Mouse (Mus musculus) MEL (cell line): ENCODE results near the gene Dtx4. TPM values are rescaled to one million over a fixed set of nuclear protein-coding genes. Genes with fewer than 3 reads are reported as not detected.

Experiments
- DNase-seq: peaks from one replicate; pipeline ENCODE4 v3.0.0; 2011; ENCODE audit warnings: low read depth, low spot score
- H3K27ac ChIP-seq: 2 replicates; pipeline ENCODE4 v1.5.1; 2012; ENCODE audit warnings: low read depth, mild to moderate bottlenecking, control low read depth, low read length, moderate library complexity; ENCODE audit not compliant: control insufficient read depth
- H3K27me3 ChIP-seq, 2 experiments: fragments of 150-350 bp in 1 of 2; sonication (generic) in 1 of 2; 2 replicates each; pipeline ENCODE4 v1.6.1; 2012; ENCODE audit warnings: low read length in 2 of 2, mild to moderate bottlenecking in 2 of 2, improper control_type of control experiment in 1 of 2, moderate library complexity in 1 of 2; ENCODE audit not compliant: insufficient read depth in 2 of 2, control insufficient read depth in 1 of 2
- H3K36me3 ChIP-seq, 2 experiments: 2 replicates each; pipeline ENCODE4 v1.6.1; 2012 to 2014; ENCODE audit warnings: low read length in 2 of 2, improper control_type of control experiment in 1 of 2, inconsistent platforms in 1 of 2, mild to moderate bottlenecking in 1 of 2; ENCODE audit not compliant: insufficient read depth in 2 of 2, control insufficient read depth in 1 of 2
- H3K4me1 ChIP-seq, 2 experiments: fragments of 150-350 bp in 1 of 2; sonication (generic) in 1 of 2; 2 replicates each; pipeline ENCODE4 v1.6.1; 2012; ENCODE audit warnings: low read length in 2 of 2, improper control_type of control experiment in 1 of 2, mild to moderate bottlenecking in 1 of 2; ENCODE audit not compliant: insufficient read depth in 2 of 2, control insufficient read depth in 1 of 2
- H3K4me3 ChIP-seq, 2 experiments: fragments of 150-350 bp in 1 of 2; sonication (generic) in 1 of 2; 2 replicates each; pipeline ENCODE4 v1.5.1; 2012; ENCODE audit warnings: low read depth in 2 of 2, low read length in 2 of 2, mild to moderate bottlenecking in 2 of 2, moderate library complexity in 2 of 2, control low read depth in 1 of 2, improper control_type of control experiment in 1 of 2; ENCODE audit not compliant: control insufficient read depth in 1 of 2, insufficient read depth in 1 of 2
- H3K79me2 ChIP-seq: 2 replicates; pipeline ENCODE4 v1.6.1; 2012; ENCODE audit warnings: mild to moderate bottlenecking, low read length, moderate library complexity; ENCODE audit not compliant: control insufficient read depth, poor library complexity, insufficient read depth
- H3K9ac ChIP-seq: 2 replicates; pipeline ENCODE4 v1.6.1; 2012; ENCODE audit warnings: low read depth, mild to moderate bottlenecking, control low read depth, low read length, moderate library complexity; ENCODE audit not compliant: control insufficient read depth, poor library complexity, severe bottlenecking
- H3K9me3 ChIP-seq: fragments of 150-350 bp; sonication (generic); replicated peaks from 2 replicates; pipeline ENCODE4 v1.6.1; 2012; ENCODE audit warnings: mild to moderate bottlenecking, low read length, improper control_type of control experiment, moderate library complexity; ENCODE audit not compliant: insufficient read depth
- CHD1 ChIP-seq: IDR thresholded peaks from 2 replicates; pipeline ENCODE4 v1.6.1; 2012; ENCODE audit warnings: low read depth, mild to moderate bottlenecking, inconsistent platforms, low read length, improper control_type of control experiment
- ETS1 ChIP-seq: IDR thresholded peaks from 2 replicates; pipeline ENCODE4 v1.6.1; 2012; ENCODE audit warnings: low read depth, mild to moderate bottlenecking, inconsistent platforms, low read length, improper control_type of control experiment, moderate library complexity
- GABPA ChIP-seq: IDR thresholded peaks from 2 replicates; pipeline ENCODE4 v1.6.1; 2012; ENCODE audit warnings: low read depth, mild to moderate bottlenecking, inconsistent platforms, low read length, improper control_type of control experiment, moderate library complexity
- GATA1 ChIP-seq: IDR thresholded peaks from 2 replicates; pipeline ENCODE4 v1.6.1; 2011; ENCODE audit warnings: low read depth, low read length, improper control_type of control experiment
- JUND ChIP-seq: IDR thresholded peaks from 2 replicates; pipeline ENCODE4 v1.6.1; 2011; ENCODE audit warnings: low read depth, mild to moderate bottlenecking, improper control_type of control experiment, low read length
- MAX ChIP-seq: IDR thresholded peaks from 2 replicates; pipeline ENCODE4 v1.6.1; 2011; ENCODE audit warnings: low read length, improper control_type of control experiment
- MAZ ChIP-seq: IDR thresholded peaks from 2 replicates; pipeline ENCODE4 v1.6.1; 2012; ENCODE audit warnings: low read depth, mild to moderate bottlenecking, inconsistent platforms, low read length, improper control_type of control experiment
- MEF2A ChIP-seq: IDR thresholded peaks from 2 replicates; pipeline ENCODE4 v1.6.1; 2014; ENCODE audit warnings: low read depth, mild to moderate bottlenecking, inconsistent platforms, low read length, improper control_type of control experiment; ENCODE audit not compliant: poor library complexity, insufficient replicate concordance, severe bottlenecking; ENCODE audit errors: extremely low read depth
- MXI1 ChIP-seq: IDR thresholded peaks from 2 replicates; pipeline ENCODE4 v1.6.1; 2011; ENCODE audit warnings: mild to moderate bottlenecking, low read depth, low read length, improper control_type of control experiment
- MYC ChIP-seq: IDR thresholded peaks from 2 replicates; pipeline ENCODE4 v1.6.1; 2011; ENCODE audit warnings: low read depth, mild to moderate bottlenecking, low read length, improper control_type of control experiment, moderate library complexity
- NRF1 ChIP-seq: IDR thresholded peaks from 2 replicates; pipeline ENCODE4 v1.6.1; 2014; ENCODE audit warnings: low read depth, mild to moderate bottlenecking, inconsistent platforms, low read length, improper control_type of control experiment, moderate library complexity; ENCODE audit not compliant: poor library complexity, insufficient read depth, severe bottlenecking
- RAD21 ChIP-seq: IDR thresholded peaks from 2 replicates; pipeline ENCODE4 v1.6.1; 2011; ENCODE audit warnings: mild to moderate bottlenecking, low read depth, low read length, improper control_type of control experiment
- SIN3A ChIP-seq: IDR thresholded peaks from 2 replicates; pipeline ENCODE4 v1.6.1; 2012; ENCODE audit warnings: low read length, improper control_type of control experiment, inconsistent platforms
- TCF12 ChIP-seq: IDR thresholded peaks from 2 replicates; pipeline ENCODE4 v1.6.1; 2014; ENCODE audit warnings: low read depth, mild to moderate bottlenecking, inconsistent platforms, low read length, improper control_type of control experiment, moderate library complexity
- USF1 ChIP-seq: IDR thresholded peaks from 2 replicates; pipeline ENCODE4 v1.6.1; 2014; ENCODE audit warnings: low read depth, mild to moderate bottlenecking, inconsistent platforms, low read length, improper control_type of control experiment, moderate library complexity
- ZMIZ1 ChIP-seq: IDR thresholded peaks from 2 replicates; pipeline ENCODE4 v1.6.1; 2012; ENCODE audit warnings: low read depth, mild to moderate bottlenecking, inconsistent platforms, low read length, improper control_type of control experiment, moderate library complexity
- polyA plus RNA-seq, 2 experiments: library from polyadenylated mRNA; stranded (reverse) in 1 of 2; unstranded in 1 of 2; fragments of >175 nt in 1 of 2; fragments of >200 nt in 1 of 2; gene quantifications; 2 replicates each; pipeline versions ENCODE4 v1.2.1 to v1.2.4; 2012; ENCODE audit warnings: low replicate concordance in 2 of 2, low read depth in 1 of 2; ENCODE audit not compliant: insufficient read length in 2 of 2, insufficient read depth in 1 of 2, missing spikeins in 1 of 2
- total RNA-seq: library from RNA; depleted of rRNA; stranded (reverse); fragments of 300-350 nt; gene quantifications from 2 replicates; pipeline ENCODE4 v1.2.3, GENCODE M21; 2012

Gene Dtx4
- total and polyA plus RNA-seq, 3 experiments: 2.2 to 8.8 TPM; not detected in 1

DNA sequence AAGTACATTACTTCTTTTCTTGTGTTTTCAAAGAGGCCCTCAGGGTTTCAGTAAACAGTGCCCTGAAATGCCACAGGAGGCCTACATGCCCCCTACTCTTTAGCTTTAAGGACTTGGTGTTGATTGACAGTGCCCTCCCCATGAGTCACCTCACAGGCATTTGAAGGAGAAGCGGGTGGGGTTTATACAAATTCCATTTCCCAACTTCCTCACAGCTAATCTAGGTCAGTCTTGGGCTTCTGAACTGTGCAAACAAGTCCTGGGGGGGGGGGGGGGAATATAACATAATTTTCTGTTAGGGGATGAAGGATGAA is 37.6 kb downstream of the Dtx4 start:
- Histone ChIP-seq H3K4me3 (no peak overlapping the region), H3K9ac (no peak overlapping the region), H3K9me3 (no peaks in the 10 kb centered on the region), H3K27me3 (no peaks in the 10 kb centered on the region), H3K27ac (peak overlapping the region; percentile 35; the same call in 1 of the 2 replicates), H3K79me2 (no peaks in the 10 kb centered on the region), H3K36me3 (peaks cover 0 to 9% of the 10 kb centered on the region in 2 experiments; a peak in 2 of 4 replicates), H3K4me1 (peaks cover 3 to 4% of the 10 kb centered on the region in 2 experiments; a peak in 2 of 4 replicates)
- peak; percentile 63 for DNase-seq
- no peak for TF ChIP-seq MYC
- TF ChIP-seq ETS1: no peak
- TF ChIP-seq CHD1: no peak
- no peak for TF ChIP-seq USF1
- TF ChIP-seq MXI1: no peak
- TF ChIP-seq GATA1: no peak
- no peak for TF ChIP-seq RAD21
- TF ChIP-seq TCF12: no peak
- no peak for TF ChIP-seq SIN3A
- TF ChIP-seq NRF1: no peak
- no peak for TF ChIP-seq ZMIZ1
- TF ChIP-seq GABPA: no peak
- TF ChIP-seq MAZ: no peak
- TF ChIP-seq MAX: no peak
- TF ChIP-seq MEF2A: no peak
- TF ChIP-seq JUND: no peak

DNA sequence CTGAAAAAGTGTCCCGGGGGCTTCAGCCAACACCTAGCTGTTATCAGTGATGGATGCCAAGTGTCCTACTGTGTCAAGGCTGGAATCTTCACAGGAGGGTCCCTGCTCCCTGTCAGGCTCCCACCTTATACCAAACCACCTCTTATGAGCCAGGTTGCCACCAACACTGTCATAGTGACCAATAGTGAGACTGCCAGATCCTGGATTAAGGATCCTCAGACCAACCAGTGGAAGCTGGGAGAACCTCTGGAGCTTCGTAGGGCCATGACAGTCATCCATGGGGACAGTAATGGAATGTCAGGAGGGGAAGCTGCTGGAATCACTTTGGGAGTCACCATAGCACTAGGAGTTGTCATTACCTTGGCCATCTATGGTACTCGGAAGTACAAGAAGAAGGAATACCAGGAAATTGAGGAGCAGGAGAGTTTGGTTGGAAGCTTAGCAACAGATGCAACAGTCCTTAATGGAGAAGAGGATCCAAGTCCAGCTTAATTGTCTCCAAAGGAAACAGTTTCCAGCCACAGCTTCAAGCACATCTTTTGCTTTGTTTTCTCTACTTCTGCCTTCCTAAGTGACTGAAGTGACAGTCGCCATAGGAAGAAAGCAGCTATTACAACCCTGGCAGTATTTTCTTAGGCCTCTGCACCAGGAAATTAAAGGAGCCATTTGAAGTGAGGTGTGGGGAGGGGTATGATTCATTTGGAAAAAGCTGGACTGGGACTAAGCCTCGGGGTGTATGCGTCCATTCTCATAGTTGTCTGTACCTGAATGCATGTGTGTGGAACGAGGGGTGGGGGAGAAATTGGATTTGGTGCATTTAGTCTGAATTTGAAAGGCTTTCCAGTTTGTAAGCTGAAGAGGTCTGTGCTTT is 38.2 kb downstream of the Dtx4 start:
- H3K4me3 ChIP-seq: no peak overlapping the region
- H3K27ac ChIP-seq: no peak overlapping the region
- peaks cover 3 to 4% of the 10 kb centered on the region in 2 experiments; a peak in 2 of 4 replicates for H3K4me1 ChIP-seq
- H3K36me3 ChIP-seq: peaks cover 0 to 9% of the 10 kb centered on the region in 2 experiments; a peak in 2 of 4 replicates
- H3K9me3 ChIP-seq: no peaks in the 10 kb centered on the region
- H3K27me3 ChIP-seq: no peaks in the 10 kb centered on the region
- no peak overlapping the region for H3K9ac ChIP-seq
- no peaks in the 10 kb centered on the region for H3K79me2 ChIP-seq
- TF ChIP-seq USF1: no peak
- no peak for DNase-seq
